Mouse (Mus musculus): ENCODE data around the gene Prickle2.

Gene Prickle2

DNA sequence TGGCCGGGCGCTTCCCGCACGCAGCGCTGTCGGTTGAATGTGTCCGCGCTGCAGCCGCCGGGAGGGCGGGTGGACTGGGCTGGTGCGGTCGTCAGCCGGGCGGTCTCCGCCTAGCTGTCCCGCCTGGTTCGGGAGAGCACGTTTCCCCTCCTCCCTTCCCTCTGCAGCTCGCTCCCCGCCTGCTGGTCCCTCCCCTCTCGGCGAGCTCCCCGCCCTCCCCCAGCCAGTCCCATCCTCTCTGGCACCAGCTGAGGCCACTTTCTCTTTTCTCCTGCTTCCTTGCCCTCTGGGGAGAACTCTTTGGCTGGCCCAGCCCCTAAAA, at the start of gene Prickle2:
TSS of gene Prickle2 (minus strand) at position 11 of the 322 bp plus-strand sequence.
- peak; percentile 85 to 89 for DNase-seq

DNA sequence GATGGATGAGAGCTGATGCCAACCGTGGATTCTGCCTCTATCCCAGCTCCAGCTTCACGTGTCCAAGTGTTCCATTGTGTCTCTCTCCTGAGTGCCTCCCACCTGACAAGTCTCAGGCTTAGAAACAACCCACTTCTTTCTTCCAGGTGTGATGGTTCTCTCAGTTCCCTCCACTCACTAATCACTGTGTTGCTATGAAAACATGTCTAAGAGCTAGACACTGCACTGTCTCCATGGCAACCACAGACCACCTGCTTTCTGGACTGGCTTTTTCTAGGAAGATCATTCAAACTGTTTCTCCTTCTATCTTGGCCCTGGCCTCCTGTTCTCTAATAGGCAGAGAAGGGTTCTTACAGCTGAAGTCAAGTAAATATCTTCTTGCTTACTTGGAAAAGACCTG, 46.8 kb upstream of the Prickle2 start:
- no peak for DNase-seq

DNA sequence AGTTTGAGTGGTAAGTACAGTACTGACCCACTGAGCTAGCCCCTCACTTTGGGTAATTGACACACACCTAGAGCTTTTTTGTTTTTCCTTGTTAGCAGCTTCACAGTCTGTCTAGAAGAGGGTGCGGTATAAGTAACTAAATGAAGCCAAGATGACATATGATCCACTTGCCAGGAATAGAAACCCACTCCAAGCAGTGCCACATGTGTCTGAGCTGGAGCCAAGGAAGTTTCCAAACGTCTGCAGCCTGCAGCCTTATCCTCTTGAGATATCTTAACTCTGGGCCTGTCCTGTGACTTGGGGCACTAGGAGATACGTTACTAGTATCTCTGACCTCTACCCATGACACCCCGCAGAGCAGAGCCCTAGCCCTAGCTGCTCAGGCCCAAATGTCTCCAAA, 43.5 kb upstream of the Prickle2 start:
- DNase-seq: no peak

DNA sequence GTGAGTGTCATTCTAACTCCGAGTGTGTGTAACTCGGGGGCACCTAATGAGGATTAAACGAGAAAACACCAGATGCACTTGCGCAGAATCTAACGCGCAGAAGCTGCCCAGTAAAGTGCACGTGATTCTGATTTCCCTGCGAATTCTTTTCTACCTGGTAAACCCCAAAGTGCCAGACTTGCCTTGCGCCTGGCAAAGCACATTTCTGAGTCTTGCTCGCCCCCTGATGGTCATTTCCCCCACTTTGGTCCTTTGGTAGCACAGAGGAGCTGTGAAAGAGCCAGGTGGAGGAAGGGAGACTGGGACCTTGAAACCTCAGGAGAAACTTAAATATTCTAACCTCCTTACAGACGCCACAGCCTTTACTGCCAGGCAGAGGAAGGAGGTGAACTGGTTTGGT, 37.6 kb upstream of the Prickle2 start:
- DNase-seq: peak; percentile 86

DNA sequence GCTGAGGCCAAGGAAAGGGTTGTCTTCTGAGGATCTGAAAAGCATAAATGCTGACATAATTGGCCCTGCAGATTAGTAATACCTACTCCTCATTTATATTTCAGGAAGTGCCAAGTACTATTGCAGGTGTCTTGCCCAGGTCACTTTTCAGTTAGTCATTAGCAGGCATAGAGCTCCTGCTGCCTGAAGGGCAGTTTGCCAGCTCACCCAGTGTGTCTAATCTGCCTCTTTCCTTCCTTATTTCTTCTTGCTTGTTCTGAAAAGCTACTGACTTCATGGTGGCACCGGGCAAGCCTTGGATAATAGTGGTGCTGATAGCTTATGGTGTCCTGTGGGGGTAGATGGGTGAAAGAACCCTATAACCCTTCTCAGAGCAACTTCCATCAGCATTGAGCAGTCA, 31.2 kb upstream of the Prickle2 start:
- peak; percentile 28 to 45 for DNase-seq

DNA sequence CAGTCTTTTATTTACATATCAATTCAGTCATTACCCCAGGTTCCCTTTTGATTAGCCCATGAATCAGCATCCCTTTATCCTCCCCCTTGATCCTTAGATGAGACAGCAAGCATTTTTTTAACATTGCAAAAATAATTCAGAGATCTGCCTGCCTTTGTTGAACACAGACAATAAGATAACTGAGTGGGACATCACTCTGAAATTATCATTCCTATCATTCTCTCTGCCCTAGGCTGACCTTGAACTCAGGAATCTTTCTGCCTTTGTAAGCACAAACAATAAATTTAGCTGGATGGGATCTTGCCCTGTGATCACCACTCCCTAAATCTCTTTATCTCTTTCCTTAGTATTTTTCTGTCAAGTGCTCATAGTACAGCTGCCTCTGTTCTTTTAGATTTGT, 27.7 kb upstream of the Prickle2 start:
- no peak for DNase-seq

DNA sequence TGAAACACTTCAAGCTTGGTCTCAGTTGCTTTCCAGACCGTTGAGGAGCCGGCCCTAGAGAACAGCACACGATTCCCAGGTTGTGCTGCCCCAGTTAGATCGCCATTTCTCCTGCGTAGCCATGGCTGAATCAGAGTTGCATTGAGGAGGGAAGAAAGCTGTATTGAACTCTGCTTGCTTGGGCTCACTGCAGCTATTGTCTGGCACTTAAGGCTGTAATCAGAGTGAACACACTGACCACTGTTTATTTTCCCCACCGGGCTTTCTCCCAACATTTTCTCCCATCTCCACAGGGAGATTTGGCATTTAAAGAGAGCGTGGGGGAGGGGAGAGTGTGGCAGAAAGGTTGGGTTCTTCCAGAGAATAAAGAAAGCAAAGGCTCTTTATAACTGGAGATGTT, 22.6 kb upstream of the Prickle2 start:
- DNase-seq: no peak

DNA sequence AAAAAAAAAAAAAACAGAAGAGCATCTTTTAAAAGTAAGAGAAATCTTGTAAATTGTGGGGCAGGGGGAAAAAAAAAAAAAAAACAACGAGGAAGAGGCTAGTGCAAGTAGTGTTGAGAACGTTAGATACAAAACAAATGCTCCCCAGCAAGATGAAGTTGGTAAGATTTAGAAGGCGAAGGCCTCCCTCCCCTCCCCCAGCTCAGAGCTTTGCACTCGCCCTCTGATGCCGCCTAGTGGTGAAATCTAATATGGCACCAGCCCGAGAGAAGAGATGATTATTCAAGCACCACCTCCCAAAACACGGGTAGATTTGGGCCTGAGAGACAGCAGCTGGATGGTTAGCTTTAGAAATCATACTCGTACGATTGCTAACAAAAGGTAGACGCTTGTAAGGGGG, 22.1 kb upstream of the Prickle2 start:
- peak; percentile 94 to 95 for DNase-seq

DNA sequence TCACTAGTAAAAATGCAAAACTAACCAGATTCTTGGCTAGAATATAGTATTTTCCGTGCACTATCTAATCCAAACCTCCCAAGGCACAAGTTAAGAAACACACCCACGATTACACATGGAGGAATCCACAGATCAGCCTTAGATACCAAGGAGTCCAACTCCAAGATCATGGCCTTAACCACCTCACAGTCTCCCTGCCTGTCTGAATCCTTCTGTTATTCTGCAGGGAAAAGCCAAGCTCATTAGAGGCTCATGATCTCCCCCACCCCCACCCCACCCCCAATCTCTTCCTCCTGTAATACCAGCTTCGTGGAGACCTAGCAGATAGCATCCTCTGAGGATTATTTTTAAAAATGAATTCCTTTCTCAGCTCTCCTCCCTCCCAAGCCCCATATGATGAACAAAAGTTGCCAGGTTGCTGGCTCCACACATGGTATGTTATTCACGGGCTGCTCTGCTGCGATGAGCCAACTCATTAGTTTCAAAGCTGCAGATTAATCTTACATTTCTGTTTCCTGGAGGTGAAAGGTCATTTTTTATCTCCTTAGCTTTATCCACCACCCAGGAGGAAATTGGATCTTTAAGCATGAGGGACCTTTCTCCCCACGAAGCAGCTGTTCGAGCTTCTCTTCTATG, 21.5 kb upstream of the Prickle2 start:
- DNase-seq: no peak

DNA sequence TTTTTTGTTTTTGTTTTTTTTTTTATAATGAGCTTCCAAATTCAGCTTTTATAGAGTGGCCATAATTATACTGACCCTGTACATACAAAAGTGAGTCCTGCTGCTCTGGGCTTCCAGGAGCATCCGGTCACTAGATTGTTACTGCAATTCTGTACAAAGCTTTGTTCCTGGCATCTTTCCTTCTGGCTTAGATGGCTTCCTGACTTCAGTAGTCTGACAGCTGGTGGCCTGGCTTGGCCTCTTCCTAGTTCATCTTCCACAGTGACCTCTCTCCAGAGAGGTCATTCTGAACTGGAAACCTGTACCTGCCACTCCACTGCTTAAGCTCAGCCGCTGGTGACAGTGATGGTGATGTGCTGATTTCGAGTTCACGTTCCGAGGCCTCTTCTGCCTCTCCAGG, 20.2 kb upstream of the Prickle2 start:
- DNase-seq: no peak

DNA sequence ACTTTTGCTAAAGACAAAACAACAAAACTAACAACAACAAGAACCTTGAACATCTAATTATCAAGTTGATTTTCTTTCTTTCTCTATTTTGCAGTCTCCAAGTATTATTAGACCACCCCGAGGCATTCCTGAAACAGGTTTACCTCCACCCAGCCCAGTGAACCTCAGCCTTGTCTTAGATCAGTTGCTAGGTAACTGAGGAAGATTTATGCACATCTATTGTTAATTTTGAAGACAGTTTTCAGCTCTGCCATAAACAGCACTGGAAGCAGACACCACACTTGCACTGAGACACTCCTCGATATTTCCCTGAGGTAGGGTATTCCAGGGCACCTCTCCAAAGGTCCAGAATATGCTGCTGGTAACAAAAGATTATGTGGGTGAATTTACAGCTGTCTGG, 18.4 kb upstream of the Prickle2 start:
- DNase-seq: no peak

DNA sequence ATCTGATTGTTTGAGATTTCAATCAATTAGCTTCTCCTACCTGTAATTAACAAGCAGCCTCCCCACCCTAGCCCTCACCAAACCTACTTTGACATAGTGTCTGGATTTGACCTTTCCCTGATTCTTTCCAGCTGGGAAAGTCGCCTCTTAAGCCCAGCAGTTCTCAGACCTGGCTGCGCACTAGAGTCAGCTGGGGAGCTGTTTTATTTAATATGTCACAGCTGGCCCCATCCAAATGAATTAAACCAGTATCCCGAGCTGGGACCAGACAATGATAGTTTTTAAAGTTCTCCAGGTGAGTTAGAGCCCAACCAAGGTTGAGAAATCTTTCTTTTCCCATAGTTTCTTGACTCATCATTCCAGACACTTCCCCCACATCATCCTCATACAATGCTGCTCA, 9.9 kb upstream of the Prickle2 start:
- DNase-seq: peak in 1 of 2 experiments; percentile 17

DNA sequence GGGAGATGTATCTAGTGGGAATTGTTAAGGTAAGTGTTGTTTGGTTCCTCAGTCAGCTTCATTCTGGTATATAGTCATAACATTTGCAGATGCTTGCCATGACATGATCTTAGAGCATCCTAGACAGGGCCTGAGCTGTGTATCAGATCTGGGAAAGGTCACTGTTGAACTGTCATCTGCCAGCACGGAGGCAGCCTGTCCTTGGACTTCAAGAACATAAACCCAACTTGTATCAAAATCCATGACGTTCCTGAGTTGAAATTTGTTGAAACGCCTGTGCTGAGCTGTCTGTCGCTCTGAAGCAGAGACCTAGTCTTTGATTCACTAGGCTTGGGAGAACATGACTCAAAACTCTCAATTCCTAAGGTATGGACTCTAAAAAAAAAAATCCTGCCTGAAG, 8.8 kb upstream of the Prickle2 start:
- no peak for DNase-seq

DNA sequence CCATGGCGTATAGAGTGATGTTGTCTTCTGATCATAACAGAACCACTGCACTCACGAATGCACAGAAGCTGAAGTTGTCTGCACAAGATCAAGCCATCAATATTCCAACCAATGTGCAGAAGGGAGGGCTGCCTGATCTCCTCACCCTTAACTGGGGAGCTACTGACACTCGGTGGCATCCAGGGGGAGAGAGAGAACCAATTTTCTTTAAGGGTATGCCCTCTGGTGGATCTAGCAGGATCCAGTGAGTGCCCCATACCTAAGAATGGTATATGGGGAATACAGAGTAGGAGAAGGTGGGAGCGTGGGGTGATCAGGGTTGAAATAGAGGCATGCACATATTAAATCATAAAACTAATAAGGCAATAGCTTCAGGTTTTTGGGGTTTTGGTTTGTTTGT, 2.2 kb upstream of the Prickle2 start:
- DNase-seq: no peak

DNA sequence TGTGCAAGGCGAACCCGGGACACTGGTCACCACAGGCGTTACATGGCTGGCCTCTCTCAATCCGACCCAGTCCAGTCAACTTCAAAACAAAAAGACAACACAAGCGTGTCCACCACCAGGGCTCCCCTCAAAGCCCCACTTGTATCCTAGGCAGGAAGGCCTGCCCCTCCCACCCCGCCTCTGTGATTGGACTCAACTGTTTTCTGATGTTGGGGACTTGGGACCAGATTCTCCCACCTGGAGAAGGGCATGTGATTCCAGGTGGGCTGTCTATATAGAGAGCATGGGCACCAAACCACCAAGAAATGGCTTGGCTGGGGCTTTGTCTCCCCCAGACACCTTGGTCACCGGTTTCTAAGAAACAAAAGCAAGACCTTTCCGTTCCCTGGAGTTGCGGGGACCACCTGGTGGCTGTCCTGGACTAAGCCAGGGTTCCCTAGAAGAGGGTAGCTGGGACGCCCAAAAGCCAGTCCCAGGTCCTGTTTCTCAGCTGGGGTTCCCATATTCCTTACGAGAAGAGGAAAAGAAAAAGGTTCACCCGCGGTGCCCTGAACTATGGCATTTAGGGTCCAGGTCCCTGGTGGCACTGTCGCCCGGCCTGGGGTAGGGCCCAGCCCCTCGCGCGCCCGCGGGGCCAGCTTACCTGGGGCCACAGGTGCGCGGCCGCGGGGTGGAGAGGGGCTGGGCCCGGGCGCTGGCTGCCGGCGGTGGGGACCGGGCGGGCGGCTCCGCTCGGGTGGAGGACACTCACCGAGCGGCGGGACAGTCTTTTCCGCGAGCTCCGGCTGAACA, 406 bp downstream of the Prickle2 start:
- DNase-seq: peak; percentile 38 to 59

DNA sequence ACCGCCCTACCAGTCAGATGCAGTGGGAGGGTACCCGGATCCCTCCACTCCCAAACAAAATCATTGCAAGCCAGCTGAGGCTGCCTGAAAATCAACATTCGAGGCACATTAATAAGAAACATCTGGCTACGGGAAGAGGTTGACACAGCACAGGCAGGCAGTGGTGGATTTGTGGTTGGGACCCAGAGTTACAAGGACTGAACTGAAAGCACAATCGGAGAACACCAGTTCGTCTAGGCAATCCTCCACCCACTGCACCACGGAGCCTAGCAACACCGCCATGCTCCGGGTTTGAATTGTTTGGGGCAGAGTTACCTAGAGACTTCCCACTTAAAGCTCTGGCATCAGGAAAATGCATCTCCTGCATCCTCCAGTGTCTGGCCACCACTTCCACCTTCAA, 1.1 kb downstream of the Prickle2 start:
- peak; percentile 31 to 46 for DNase-seq

DNA sequence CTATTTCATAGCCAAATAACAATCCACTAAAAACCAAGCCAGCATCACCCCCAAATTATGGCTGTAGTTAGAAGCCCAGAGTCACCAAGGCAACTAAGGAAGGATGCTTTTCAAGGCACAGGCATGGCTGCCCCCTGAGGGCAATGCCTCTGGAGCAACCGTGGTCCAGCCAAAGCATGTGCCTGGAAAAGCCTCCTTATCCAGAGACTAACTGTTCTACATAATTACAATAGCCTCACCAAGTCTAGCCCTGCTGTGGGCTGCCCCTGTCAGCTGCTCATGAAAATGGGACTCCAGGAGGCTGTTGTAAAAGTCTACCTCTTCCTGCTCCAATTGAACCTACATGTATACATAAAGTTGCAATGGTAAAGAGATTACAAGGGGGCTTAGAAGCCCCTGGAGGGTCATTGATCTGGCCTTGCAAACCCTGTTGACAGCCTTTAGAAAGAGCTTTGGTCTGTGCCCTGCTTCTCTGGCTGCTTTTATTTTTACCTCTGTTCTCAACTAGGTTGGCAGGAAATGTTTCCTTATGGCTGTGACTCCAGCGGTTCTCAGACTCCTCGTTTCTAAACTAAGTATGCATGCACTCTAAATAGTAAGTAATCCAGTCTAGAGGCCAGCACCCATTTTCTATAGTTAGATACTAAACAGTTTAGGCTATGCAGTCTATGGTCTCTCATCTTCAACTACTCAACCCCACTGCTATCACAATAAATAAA, 6.3 kb downstream of the Prickle2 start:
- DNase-seq: no peak

DNA sequence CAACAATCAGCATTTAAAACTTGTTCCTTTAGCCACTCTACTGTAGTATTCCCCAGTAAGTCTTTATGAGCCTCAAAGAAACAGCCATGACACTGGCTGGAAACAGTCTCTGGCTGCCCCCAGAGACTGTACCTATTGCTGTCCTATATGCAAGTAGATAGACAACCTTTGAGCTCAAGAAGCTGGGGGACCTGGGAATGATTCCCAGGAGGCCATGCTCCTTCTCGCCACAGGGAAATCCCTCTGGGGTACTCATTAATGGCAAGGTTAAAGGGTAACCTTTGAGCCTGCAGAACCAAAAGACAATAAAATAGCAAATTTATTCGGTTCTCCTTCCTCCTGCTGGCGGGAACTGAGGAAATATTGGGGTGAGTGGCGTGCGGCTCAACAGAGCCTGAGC, 8.1 kb downstream of the Prickle2 start:
- DNase-seq: peak; percentile 31 to 48

DNA sequence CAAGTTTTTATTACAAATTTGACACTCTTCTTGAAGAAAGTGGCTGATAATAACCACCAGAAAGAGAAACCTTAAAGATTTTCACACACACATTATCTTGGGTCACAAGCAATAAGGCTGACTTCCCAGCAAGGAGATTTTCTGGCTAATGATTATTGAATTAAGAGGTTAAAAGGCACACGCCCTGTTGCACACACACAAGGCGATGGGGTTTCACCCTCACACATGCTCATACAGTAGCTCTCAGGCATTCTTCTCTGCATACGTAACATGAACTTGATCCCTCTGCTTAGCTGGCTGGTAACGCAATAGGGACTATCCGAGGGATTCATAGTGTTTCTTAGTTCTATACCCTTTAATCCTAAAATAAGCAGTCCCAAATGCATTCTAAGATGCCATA, 18.6 kb downstream of the Prickle2 start:
- peak in 1 of 2 experiments; percentile 22 for DNase-seq

DNA sequence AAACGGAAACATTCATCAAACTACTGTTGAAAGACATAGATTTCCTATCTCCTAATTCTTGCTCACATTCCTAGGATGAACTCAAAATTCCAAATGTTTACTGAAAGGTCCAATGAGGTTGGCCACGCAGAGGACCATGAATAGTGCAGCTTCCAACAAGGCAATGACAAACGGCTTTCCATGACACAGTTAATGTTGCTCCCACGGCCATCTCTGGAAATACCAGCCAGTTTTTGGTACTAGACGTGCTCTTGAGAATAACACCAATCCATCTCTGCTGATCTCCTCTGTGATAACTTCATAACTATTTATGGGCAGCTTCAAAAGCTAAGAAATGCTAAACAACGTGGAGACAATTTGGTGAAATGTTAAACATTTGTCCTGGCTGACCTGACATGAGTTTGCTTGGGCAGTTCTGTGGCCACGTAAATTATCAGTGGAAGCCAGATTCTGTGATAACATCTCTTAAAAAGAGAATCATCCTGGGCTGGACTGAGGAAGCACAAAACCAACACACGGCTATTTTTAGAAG, 31.5 kb downstream of the Prickle2 start:
- no peak for DNase-seq

DNA sequence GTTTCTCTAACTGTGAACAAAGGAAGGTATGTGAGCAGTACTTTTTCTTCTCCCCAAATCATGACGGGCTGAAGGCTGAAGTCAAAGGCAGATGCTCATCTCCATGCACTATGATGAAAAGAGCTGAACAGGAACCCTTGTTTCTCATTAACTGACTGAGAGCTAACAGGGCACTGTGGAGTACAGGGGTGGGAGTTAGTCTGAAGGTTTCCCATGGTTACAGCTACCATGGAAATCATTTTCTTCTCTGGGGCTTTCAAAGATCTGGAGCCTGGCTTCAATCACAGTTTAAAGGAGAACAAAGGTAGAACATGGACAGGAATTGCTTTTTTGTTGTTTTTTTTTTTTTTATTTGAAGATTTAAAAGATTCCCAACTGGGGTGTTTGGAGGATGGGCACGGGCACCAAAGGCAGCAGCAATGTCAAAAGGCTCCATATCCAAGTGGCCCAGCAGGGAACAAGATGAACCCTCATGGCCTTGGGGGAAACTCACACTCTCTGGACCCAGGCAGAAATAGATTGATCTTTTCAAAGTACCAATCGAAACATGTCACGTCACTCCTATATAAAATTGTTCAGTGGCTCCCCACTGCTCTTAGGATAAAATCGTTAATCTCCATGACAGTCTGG, 35.3 kb downstream of the Prickle2 start:
- no peak for DNase-seq

DNA sequence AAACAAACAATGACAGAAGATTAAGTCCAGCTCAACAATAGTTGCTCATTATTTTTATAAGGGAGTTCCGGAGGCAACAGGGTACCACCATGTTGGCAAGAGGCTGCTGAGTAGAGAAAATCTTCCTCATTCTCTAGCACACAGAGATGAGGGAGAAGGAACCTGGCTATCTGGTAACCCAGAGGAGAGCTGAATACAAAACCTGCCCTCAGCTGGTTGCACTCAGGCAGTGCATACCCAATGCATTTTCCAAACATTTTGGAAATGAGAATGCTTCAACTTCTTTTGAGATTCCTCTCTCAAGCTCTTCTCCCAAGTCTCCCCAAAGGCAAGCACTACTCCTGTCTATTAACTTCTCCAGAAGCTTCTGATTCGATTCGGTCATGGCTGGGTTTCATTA, 36.3 kb downstream of the Prickle2 start:
- no peak for DNase-seq

DNA sequence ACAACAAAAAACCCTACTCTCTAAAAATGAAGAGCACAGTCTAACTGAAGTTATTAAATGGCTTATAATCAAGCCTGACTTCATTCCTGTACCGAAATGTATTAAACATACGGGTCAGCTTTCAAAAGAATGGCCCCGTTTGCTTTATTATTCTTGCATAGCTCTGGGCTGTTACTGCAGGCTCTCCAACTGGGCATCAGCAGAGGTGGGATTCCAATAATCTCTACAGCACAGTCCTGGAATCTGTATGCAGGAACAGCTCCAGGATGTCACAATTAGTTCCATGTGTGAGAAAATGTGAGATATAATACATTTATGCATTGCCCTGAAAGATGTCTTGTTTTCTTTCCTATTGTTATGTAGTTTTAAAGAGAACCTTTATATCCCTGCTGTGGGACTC, 38.4 kb downstream of the Prickle2 start:
- DNase-seq: no peak

Data from kidney, postnatal 4 days (tissue).